Mouse (Mus musculus): ENCODE data around the gene Ahcyl1.

DNA sequence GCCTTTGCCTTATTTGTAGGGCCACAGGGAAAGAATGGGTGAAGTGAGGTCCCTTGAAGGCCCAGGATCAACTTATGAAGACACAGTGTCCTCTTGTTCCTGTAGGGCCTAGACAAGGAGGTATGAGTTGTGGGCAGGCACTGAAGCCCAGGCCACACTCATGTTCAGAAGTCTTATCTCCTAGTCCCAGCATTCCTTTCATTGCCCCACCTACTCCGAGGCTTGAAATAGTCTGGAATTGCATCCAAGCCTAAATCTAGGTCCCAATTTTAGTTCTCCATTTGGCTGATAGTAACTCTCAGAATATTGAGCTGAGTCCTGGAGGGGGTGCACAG, 8.0 kb upstream of the Ahcyl1 start:
- TF ChIP-seq POLR2A (IDR thresholded peaks at IDR 0.05; ENCODE audit: low read depth, low read length) (no peak), CTCF (IDR thresholded peaks at IDR 0.05; ENCODE audit: borderline replicate concordance, insufficient read depth, low read length) (no peak)
